Mouse (Mus musculus) erythroblast, adult 5-6 weeks (primary cell): ENCODE results near the gene Smndc1. TPM values are rescaled to one million over a fixed set of nuclear protein-coding genes. Genes with fewer than 3 reads are reported as not detected.
A peak's percentile ranks its signal among the peaks of the same experiment; 100 is the strongest.

Experiments
- ATAC-seq: replicated peaks from 2 replicates; pipeline ENCODE4 v1.8.0; 2016; ENCODE audit warnings: moderate number of reproducible peaks, mild to moderate bottlenecking, moderate TSS enrichment, inconsistent platforms; ENCODE audit not compliant: poor library complexity, low FRiP score, severe bottlenecking
- total RNA-seq, 2 experiments: library from RNA; stranded (forward) in 1 of 2; stranded (reverse) in 1 of 2; fragments of 150-400 nt in 1 of 2; fragments of 200-764, 138-1000 nt in 1 of 2; gene quantifications; 2 replicates each; pipeline versions ENCODE4 v1.2.3 to v1.2.4; 2015 to 2017; ENCODE audit warnings: low replicate concordance in 2 of 2

Smndc1 gene
- total RNA-seq (2015; ENCODE audit: low replicate concordance) (17.5 and 29.0 TPM in 2 replicates), total RNA-seq (2017; ENCODE audit: low replicate concordance) (17.3 and 18.9 TPM in 2 replicates)

GRCm38 (mm10) chr19:53390495-53391007 lies at the start of gene Smndc1:
TSS of gene Smndc1 (minus strand) at chr19:53390578.
- ATAC-seq, result peak; percentile 97

GRCm38 (mm10) chr19:53439340-53439739 lies 49.0 kb upstream of the Smndc1 start:
- ATAC-seq, result no peak

- ATAC-seq, result no peak
Measured at GRCm38 (mm10) chr19:53437991-53438390, 47.6 kb upstream of the Smndc1 start.

GRCm38 (mm10) chr19:53437311-53437958 lies 47.1 kb upstream of the Smndc1 start:
- no peak for ATAC-seq

- no peak for ATAC-seq
Measured at GRCm38 (mm10) chr19:53433949-53434689, 43.7 kb upstream of the Smndc1 start.

GRCm38 (mm10) chr19:53431003-53431402 lies 40.6 kb upstream of the Smndc1 start:
- ATAC-seq, result no peak

GRCm38 (mm10) chr19:53430356-53430755 lies 40.0 kb upstream of the Smndc1 start:
- no peak for ATAC-seq

- ATAC-seq, result no peak
Measured at GRCm38 (mm10) chr19:53427817-53428216, 37.4 kb upstream of the Smndc1 start.

- ATAC-seq, result no peak
Measured at GRCm38 (mm10) chr19:53427346-53427745, 37.0 kb upstream of the Smndc1 start.

GRCm38 (mm10) chr19:53425824-53426223 lies 35.4 kb upstream of the Smndc1 start:
- ATAC-seq, result no peak

- ATAC-seq, result no peak
Measured at GRCm38 (mm10) chr19:53424629-53425028, 34.3 kb upstream of the Smndc1 start.

GRCm38 (mm10) chr19:53423816-53424465 lies 33.6 kb upstream of the Smndc1 start:
- no peak for ATAC-seq

GRCm38 (mm10) chr19:53423341-53423753 lies 33.0 kb upstream of the Smndc1 start:
- no peak for ATAC-seq

- no peak for ATAC-seq
Measured at GRCm38 (mm10) chr19:53422358-53423308, 32.3 kb upstream of the Smndc1 start.

GRCm38 (mm10) chr19:53421583-53422188 lies 31.3 kb upstream of the Smndc1 start:
- ATAC-seq, result no peak

- 0 out of 2 replicates have a peak, but pooled peaks have one; percentile 40 for ATAC-seq
Measured at GRCm38 (mm10) chr19:53420924-53421582, 30.7 kb upstream of the Smndc1 start.

- 0 out of 2 replicates have a peak, but pooled peaks have one; percentile 39 for ATAC-seq
Measured at GRCm38 (mm10) chr19:53419834-53420233, 29.5 kb upstream of the Smndc1 start.

- ATAC-seq, result no peak
Measured at GRCm38 (mm10) chr19:53415198-53415597, 24.8 kb upstream of the Smndc1 start.
